Mouse (Mus musculus): Measurements from ENCODE around the gene Efna1. TPM values are rescaled to one million over a fixed set of nuclear protein-coding genes. Genes with fewer than 3 reads are reported as not detected.

Efna1 gene
- polyA plus RNA-seq, 1 experiment from 2014 or later: 174 TPM

DNA sequence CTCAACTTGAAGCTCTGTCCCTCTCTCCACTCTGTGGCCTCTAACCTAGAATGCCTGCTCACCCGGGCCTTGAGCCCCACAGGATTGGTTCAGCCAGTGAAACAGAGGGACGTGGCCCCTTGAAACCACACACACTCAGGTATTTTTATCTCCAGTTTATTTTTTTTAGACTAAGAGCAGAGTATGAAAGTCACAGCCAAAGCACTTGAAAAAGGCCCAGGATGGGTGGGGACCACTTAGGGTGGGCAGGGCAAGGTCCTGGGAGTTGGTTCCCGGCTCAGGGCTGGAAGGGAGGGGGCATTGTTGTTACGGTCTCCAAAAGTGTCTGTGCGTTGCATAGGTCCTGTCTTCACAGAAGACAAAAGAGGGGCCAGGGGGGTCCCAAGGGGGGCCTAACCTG is 33.4 kb upstream of the Efna1 start:
- TF ChIP-seq CTCF (IDR thresholded peaks at IDR 0.05) (no peak), EP300 (IDR thresholded peaks at IDR 0.05) (no peak; the same call in 1 of the 2 replicates)
- Histone ChIP-seq H3K4me1 (ENCODE audit: insufficient read depth, low read depth, low read length) (peaks cover 17% of the 10 kb centered on the region), H3K36me3 (ENCODE audit: insufficient read depth, low read length) (no peaks in the 10 kb centered on the region), H3K4me2 (replicated peaks; ENCODE audit: low read depth, low read length) (peak overlapping the region; percentile 61), H3K4me3 (ENCODE audit: low read depth, low read length) (no peak overlapping the region), H3K27me3 (replicated peaks; ENCODE audit: insufficient read depth, low read length) (peaks cover 17% of the 10 kb centered on the region), H3K9me3 (ENCODE audit: low read length) (no peaks in the 10 kb centered on the region), H3K27ac (ENCODE audit: low read length) (peak overlapping the region; percentile 89), H3K9ac (replicated peaks; ENCODE audit: low read depth) (no peak overlapping the region)
- 33% methylated on average over 5 of the region's 5 CpGs for WGBS
- peak; percentile 86 for DNase-seq (ENCODE audit: low spot score)
- peak; percentile 83 for ATAC-seq

DNA sequence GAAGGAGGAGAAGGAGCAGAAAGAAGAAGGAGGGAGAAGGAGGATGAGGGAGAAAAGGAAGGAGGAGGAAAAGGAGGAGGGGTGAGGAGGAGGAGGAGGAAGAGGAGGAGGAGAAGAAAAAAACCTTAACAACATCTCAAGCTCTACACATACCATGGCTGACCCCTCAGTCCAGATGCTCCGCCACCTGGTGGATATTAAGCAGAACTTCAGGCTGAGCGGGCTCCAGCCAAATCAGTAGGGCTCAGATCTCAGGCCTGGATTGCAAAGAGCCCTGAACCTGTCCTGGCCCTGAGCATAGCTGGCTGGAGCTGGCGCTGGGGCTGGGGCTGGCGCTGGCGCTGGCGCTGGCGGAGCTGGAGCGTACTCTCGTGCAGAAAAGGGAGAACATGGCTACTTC is 27.1 kb upstream of the Efna1 start:
- no peak overlapping the region for H3K27ac ChIP-seq (ENCODE audit: low read length)
- peak; percentile 82 for ATAC-seq
- TF ChIP-seq EP300 (IDR thresholded peaks at IDR 0.05): no peak
- peak; percentile 95 for TF ChIP-seq CTCF (IDR thresholded peaks at IDR 0.05)
- H3K27me3 ChIP-seq (replicated peaks; ENCODE audit: insufficient read depth, low read length): no peaks in the 10 kb centered on the region
- H3K4me1 ChIP-seq (ENCODE audit: insufficient read depth, low read depth, low read length): peaks cover 2% of the 10 kb centered on the region; the same call in 1 of the 2 replicates
- peak; percentile 86 for DNase-seq (ENCODE audit: low spot score)
- no peaks in the 10 kb centered on the region for H3K9me3 ChIP-seq (ENCODE audit: low read length)
- H3K36me3 ChIP-seq (ENCODE audit: insufficient read depth, low read length): no peaks in the 10 kb centered on the region
- no peak overlapping the region for H3K9ac ChIP-seq (replicated peaks; ENCODE audit: low read depth)
- 0% methylated on average over 9 of the region's 9 CpGs for WGBS
- H3K4me3 ChIP-seq (ENCODE audit: low read depth, low read length): no peak overlapping the region
- H3K4me2 ChIP-seq (replicated peaks; ENCODE audit: low read depth, low read length): no peak overlapping the region

DNA sequence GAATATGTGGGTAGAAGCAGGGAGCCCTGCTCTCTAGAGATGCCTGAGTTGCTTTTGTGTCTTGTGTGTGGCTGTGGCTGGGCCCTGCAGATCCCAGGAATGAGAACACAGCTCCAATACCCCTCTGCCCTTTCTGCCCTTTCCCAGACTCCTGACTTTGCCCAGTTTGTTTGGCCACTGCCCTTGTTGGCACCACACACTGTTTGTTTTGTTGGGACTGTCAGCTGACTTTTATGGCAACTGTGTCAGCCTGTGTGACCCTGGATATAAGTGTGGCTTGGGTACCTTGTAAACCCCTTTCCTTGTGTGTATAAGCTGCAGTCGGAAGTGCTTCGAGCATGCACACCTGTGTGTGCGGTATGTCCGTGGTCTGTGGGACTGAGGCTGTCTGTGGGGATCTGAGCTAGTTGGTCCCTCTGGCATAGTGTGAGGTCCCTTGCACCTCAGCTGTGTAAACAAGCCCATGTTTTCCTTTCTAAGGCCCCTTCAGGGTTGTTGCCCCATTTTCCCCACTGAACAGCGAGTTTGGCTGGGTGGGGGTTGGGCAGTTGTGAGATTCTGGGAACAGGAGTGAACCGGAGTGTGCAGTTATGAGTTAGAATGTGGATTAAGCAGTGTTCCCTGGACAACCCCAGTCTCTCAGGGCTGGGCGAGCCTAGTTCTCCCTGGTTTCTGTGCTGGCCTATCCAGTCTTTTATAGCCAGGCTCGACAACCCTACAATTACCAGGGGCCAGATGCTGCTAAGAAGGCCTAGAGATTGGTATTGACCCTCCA is 24.8 kb upstream of the Efna1 start:
- Histone ChIP-seq H3K4me3 (ENCODE audit: low read depth, low read length) (no peak overlapping the region), H3K27me3 (replicated peaks; ENCODE audit: insufficient read depth, low read length) (no peaks in the 10 kb centered on the region), H3K36me3 (ENCODE audit: insufficient read depth, low read length) (no peaks in the 10 kb centered on the region), H3K27ac (ENCODE audit: low read length) (peak overlapping the region; percentile 27; the same call in 1 of the 2 replicates), H3K9me3 (ENCODE audit: low read length) (no peaks in the 10 kb centered on the region), H3K9ac (replicated peaks; ENCODE audit: low read depth) (no peak overlapping the region), H3K4me2 (replicated peaks; ENCODE audit: low read depth, low read length) (no peak overlapping the region), H3K4me1 (ENCODE audit: insufficient read depth, low read depth, low read length) (peaks cover 2% of the 10 kb centered on the region; the same call in 1 of the 2 replicates)
- DNase-seq (ENCODE audit: low spot score) (no peak), ATAC-seq (peak; percentile 29)
- TF ChIP-seq EP300 (IDR thresholded peaks at IDR 0.05) (no peak), CTCF (IDR thresholded peaks at IDR 0.05) (no peak)
- WGBS: 48% methylated on average over 8 of the region's 8 CpGs

- Histone ChIP-seq H3K27ac (ENCODE audit: low read length) (peak overlapping the region; percentile 27; the same call in 1 of the 2 replicates), H3K9ac (replicated peaks; ENCODE audit: low read depth) (no peak overlapping the region)
- TF ChIP-seq EP300 (IDR thresholded peaks at IDR 0.05) (no peak), CTCF (IDR thresholded peaks at IDR 0.05) (no peak)
These were observed 24.2 kb upstream of the Efna1 start for GRCm38 (mm10) chr3:89305105-89305504.

DNA sequence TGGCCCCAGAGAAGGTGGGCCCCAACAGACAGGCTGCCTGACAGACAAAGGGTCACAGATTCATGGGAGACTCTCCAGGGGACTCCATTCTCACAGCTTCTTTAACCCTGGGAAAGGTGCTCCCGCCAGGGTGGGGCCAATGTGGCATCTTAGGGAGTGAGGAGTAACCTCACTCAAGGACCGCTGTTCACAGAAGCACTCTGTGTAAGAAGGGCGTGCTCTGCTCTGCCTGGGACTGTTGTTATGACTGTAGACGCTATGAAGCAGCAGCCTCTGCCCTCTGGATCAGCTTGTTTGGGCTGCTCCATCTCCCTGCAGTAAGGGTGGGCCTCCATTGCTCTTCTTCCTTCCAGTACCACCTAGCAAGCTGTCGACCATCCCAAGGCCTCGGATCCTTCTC is 23.5 kb upstream of the Efna1 start:
- Histone ChIP-seq H3K9me3 (ENCODE audit: low read length) (no peaks in the 10 kb centered on the region), H3K9ac (replicated peaks; ENCODE audit: low read depth) (no peak overlapping the region), H3K27me3 (replicated peaks; ENCODE audit: insufficient read depth, low read length) (no peaks in the 10 kb centered on the region), H3K36me3 (ENCODE audit: insufficient read depth, low read length) (no peaks in the 10 kb centered on the region), H3K4me3 (ENCODE audit: low read depth, low read length) (no peak overlapping the region), H3K27ac (ENCODE audit: low read length) (peak overlapping the region; percentile 27; the same call in 1 of the 2 replicates), H3K4me1 (ENCODE audit: insufficient read depth, low read depth, low read length) (peaks cover 2% of the 10 kb centered on the region; the same call in 1 of the 2 replicates), H3K4me2 (replicated peaks; ENCODE audit: low read depth, low read length) (no peak overlapping the region)
- TF ChIP-seq EP300 (IDR thresholded peaks at IDR 0.05): no peak
- TF ChIP-seq CTCF (IDR thresholded peaks at IDR 0.05): no peak
- DNase-seq (ENCODE audit: low spot score) (peak; percentile 62), ATAC-seq (peak; percentile 74)
- 46% methylated on average over 6 of the region's 6 CpGs for WGBS

More at GRCm38 (mm10) chr3:89305105-89305504, 24.2 kb upstream of the Efna1 start:
- no peaks in the 10 kb centered on the region for H3K27me3 ChIP-seq (replicated peaks; ENCODE audit: insufficient read depth, low read length)
- 54% methylated on average over 4 of the region's 4 CpGs for WGBS
- no peak overlapping the region for H3K4me2 ChIP-seq (replicated peaks; ENCODE audit: low read depth, low read length)
- ATAC-seq: no peak
- H3K4me3 ChIP-seq (ENCODE audit: low read depth, low read length): no peak overlapping the region
- H3K9me3 ChIP-seq (ENCODE audit: low read length): no peaks in the 10 kb centered on the region
- H3K36me3 ChIP-seq (ENCODE audit: insufficient read depth, low read length): no peaks in the 10 kb centered on the region
- no peak for DNase-seq (ENCODE audit: low spot score)
- peaks cover 2% of the 10 kb centered on the region; the same call in 1 of the 2 replicates for H3K4me1 ChIP-seq (ENCODE audit: insufficient read depth, low read depth, low read length)

GRCm38 (mm10) chr3:89300514-89300913 is 19.6 kb upstream of the Efna1 start:
- Histone ChIP-seq H3K4me2 (replicated peaks; ENCODE audit: low read depth, low read length) (no peak overlapping the region), H3K27me3 (replicated peaks; ENCODE audit: insufficient read depth, low read length) (no peaks in the 10 kb centered on the region), H3K4me3 (ENCODE audit: low read depth, low read length) (no peak overlapping the region), H3K4me1 (ENCODE audit: insufficient read depth, low read depth, low read length) (no peaks in the 10 kb centered on the region), H3K36me3 (ENCODE audit: insufficient read depth, low read length) (no peaks in the 10 kb centered on the region), H3K9ac (replicated peaks; ENCODE audit: low read depth) (no peak overlapping the region), H3K27ac (ENCODE audit: low read length) (no peak overlapping the region), H3K9me3 (ENCODE audit: low read length) (no peaks in the 10 kb centered on the region)
- ATAC-seq: no peak
- TF ChIP-seq EP300 (IDR thresholded peaks at IDR 0.05) (no peak), CTCF (IDR thresholded peaks at IDR 0.05) (peak; percentile 42)
- WGBS: 74% methylated on average over 2 of the region's 2 CpGs
- no peak for DNase-seq (ENCODE audit: low spot score)
